Mouse (Mus musculus) gastrocnemius, postnatal 14 days (tissue): ENCODE data around the gene Tmem143. TPM values are rescaled to one million over a fixed set of nuclear protein-coding genes. Genes with fewer than 3 reads are reported as not detected.

ENCODE experiments used
- total RNA-seq, 2 experiments: library from RNA; stranded (reverse); gene quantifications; 2 replicates each; pipeline ENCODE4 v1.2.3; 2021

Tmem143 gene
- total RNA-seq, 2 experiments from 2014 or later: 49.2 to 61.0 TPM

Other genes with a start within 250 kb of the Tmem143 start
- under 1 TPM; 0.58 to 0.66 TPM for gene Fut2, start 230.5 kb upstream of the Tmem143 start, total RNA-seq
- under 1 TPM; 0.51 to 0.62 TPM for gene Ntn5, start 212.9 kb upstream of the Tmem143 start, total RNA-seq
- gene Sec1, start 202.5 kb upstream of the Tmem143 start, total RNA-seq: under 1 TPM; 0.18 to 0.31 TPM
- 1 to 10 TPM; 4.5 to 4.6 TPM for gene Car11, start 197.1 kb upstream of the Tmem143 start, total RNA-seq
- gene Dbp, start 191.9 kb upstream of the Tmem143 start, total RNA-seq: 10 to 100 TPM; 20.6 to 32.8 TPM
- 100 to 1,000 TPM; 607 to 662 TPM for gene Rpl18, start 181.5 kb upstream of the Tmem143 start, total RNA-seq
- gene Sphk2, start 178.9 kb upstream of the Tmem143 start, total RNA-seq: 10 to 100 TPM; 12.0 to 13.2 TPM
- gene Fam83e, start 175.7 kb upstream of the Tmem143 start, total RNA-seq: under 1 TPM; 0.16 TPM
- gene Spaca4, start 171.1 kb upstream of the Tmem143 start, total RNA-seq: not detected
- gene Lmtk3, start 113.2 kb upstream of the Tmem143 start, total RNA-seq: under 1 TPM; 0.11 to 0.39 TPM
- not detected for gene Sult2b1, start 112.3 kb upstream of the Tmem143 start, total RNA-seq
- 10 to 100 TPM; 34.6 to 35.8 TPM for gene Cyth2, start 82.4 kb upstream of the Tmem143 start, total RNA-seq
- gene Kcnj14, start 72.2 kb upstream of the Tmem143 start, total RNA-seq: under 1 TPM; 0.16 to 0.18 TPM
- 10 to 100 TPM; 10.5 to 16.5 TPM for gene Grwd1, start 66.0 kb upstream of the Tmem143 start, total RNA-seq
- 10 to 100 TPM; 64.2 to 68.5 TPM for gene Kdelr1, start 24.2 kb upstream of the Tmem143 start, total RNA-seq
- under 1 TPM; 0.44 to 0.64 TPM for gene Grin2d, start 18.6 kb upstream of the Tmem143 start, total RNA-seq
- gene Syngr4, start 227 bp upstream of the Tmem143 start, total RNA-seq: under 1 TPM in 1 of 2 experiments, not detected in 1; 0.24 TPM
- gene Emp3, start 24.5 kb downstream of the Tmem143 start, total RNA-seq: 10 to 100 TPM; 21.5 to 31.1 TPM
- under 1 TPM; 0.39 to 0.78 TPM for gene Ccdc114, start 27.1 kb downstream of the Tmem143 start, total RNA-seq
- gene Abcc6, start 133.4 kb downstream of the Tmem143 start, total RNA-seq: under 1 TPM; 0.07 to 0.21 TPM
- 10 to 100 TPM; 40.3 to 42.2 TPM for gene Nomo1, start 136.8 kb downstream of the Tmem143 start, total RNA-seq
- 10 to 100 TPM; 70.7 to 71.9 TPM for gene Kcnj11, start 203.8 kb downstream of the Tmem143 start, total RNA-seq